Mouse (Mus musculus) frontal cortex, adult (tissue): ENCODE results near the gene Mmp11.

Source experiments
- ATAC-seq: cut with Nextera tagmentation; 2 replicates; pipeline ENCODE4 v1.9.2; 2017; ENCODE audit warnings: mild to moderate bottlenecking, moderate library complexity, mixed read lengths; ENCODE audit not compliant: low TSS enrichment

Mmp11 gene

GRCm38 (mm10) chr10:75935680-75936541, at the start of gene Mmp11:
Gene Mmp11, minus strand, starts transcription at chr10:75936496.
- peak; percentile 78 for ATAC-seq

GRCm38 (mm10) chr10:75979432-75979831, 43.1 kb upstream of the Mmp11 start:
- ATAC-seq = no peak; the same call in 1 of the 2 replicates

GRCm38 (mm10) chr10:75978835-75979157, 42.5 kb upstream of the Mmp11 start:
- no peak for ATAC-seq

- no peak for ATAC-seq
Observed at GRCm38 (mm10) chr10:75978119-75978834, 42.0 kb upstream of the Mmp11 start.

- ATAC-seq = no peak
Observed at GRCm38 (mm10) chr10:75975216-75975615, 38.9 kb upstream of the Mmp11 start.

GRCm38 (mm10) chr10:75973846-75974245, 37.5 kb upstream of the Mmp11 start:
- ATAC-seq = no peak

- ATAC-seq = no peak
Observed at GRCm38 (mm10) chr10:75954381-75954811, 18.1 kb upstream of the Mmp11 start, which contains the start of gene Gm5134. Gene Gm5134, plus strand, starts transcription at chr10:75954514.

- ATAC-seq = peak; percentile 52; the same call in 1 of the 2 replicates
Observed at GRCm38 (mm10) chr10:75951424-75952050, 15.2 kb upstream of the Mmp11 start.

GRCm38 (mm10) chr10:75950791-75951210, 14.5 kb upstream of the Mmp11 start:
- ATAC-seq = peak; percentile 32; the same call in 1 of the 2 replicates

- ATAC-seq = no peak
Observed at GRCm38 (mm10) chr10:75949053-75950045, 13.1 kb upstream of the Mmp11 start.

GRCm38 (mm10) chr10:75948079-75948478, 11.8 kb upstream of the Mmp11 start:
- ATAC-seq = no peak

- ATAC-seq = no peak
Observed at GRCm38 (mm10) chr10:75945896-75946295, 9.6 kb upstream of the Mmp11 start.

GRCm38 (mm10) chr10:75945213-75945612, 8.9 kb upstream of the Mmp11 start:
- ATAC-seq = no peak

GRCm38 (mm10) chr10:75944066-75944772, 7.9 kb upstream of the Mmp11 start:
- 0 out of 2 replicates have a peak, but pooled peaks have one; percentile 24 for ATAC-seq

- ATAC-seq = no peak
Observed at GRCm38 (mm10) chr10:75942736-75943477, 6.6 kb upstream of the Mmp11 start, which contains the start of gene Vpreb3. Gene Vpreb3, plus strand, starts transcription at chr10:75943057.

- no peak for ATAC-seq
Observed at GRCm38 (mm10) chr10:75941042-75941824, 4.9 kb upstream of the Mmp11 start.

GRCm38 (mm10) chr10:75940520-75940919, 4.2 kb upstream of the Mmp11 start, which contains the start of gene Gm867:
Gene Gm867, minus strand, starts transcription at chr10:75940672.
- no peak for ATAC-seq

GRCm38 (mm10) chr10:75939481-75940234, 3.4 kb upstream of the Mmp11 start:
- ATAC-seq = peak; percentile 35; the same call in 1 of the 2 replicates
